ENCODE assay signal across 20 mouse cellular contexts in genomic region chr5:84318814-84319340, GRCm38 (mm10).
DNase-seq lines count a peak whose midpoint lies in the region; ATAC-seq and TF ChIP-seq lines count a peak whose summit lies in the region.
"Had no signal": no experiment of that assay in that cellular context is flagged by ENCODE, and none has a peak within 500 bp of the region (broad histone marks: within the 10 kb centered on the region; RNA-seq: fewer than 3 reads in every experiment).

No protein-coding gene starts in this region.

- no peak overlapping the region for H3K9ac ChIP-seq in midbrain, embryonic 14.5 days (replicated peaks; ENCODE audit: low read length)
- H3K9ac ChIP-seq in forebrain, embryonic 13.5 days, result no peak overlapping the region
- no peak overlapping the region for H3K9ac ChIP-seq in forebrain, embryonic 16.5 days (replicated peaks; ENCODE audit: low read depth, low read length)
- H3K9ac ChIP-seq in hindbrain, postnatal 0 days (replicated peaks; ENCODE audit: low read length), result no peak overlapping the region
- H3K9ac ChIP-seq in kidney, embryonic 15.5 days, result no peak overlapping the region
- H3K9ac ChIP-seq: embryonic facial prominence, embryonic 12.5 days; liver, postnatal 0 days; stomach, embryonic 15.5 days had no signal

- H3K4me1 ChIP-seq in midbrain, embryonic 10.5 days, result peaks cover 34% of the 10 kb centered on the region
- peaks cover 15% of the 10 kb centered on the region; the same call in 1 of the 2 replicates for H3K4me1 ChIP-seq in midbrain, embryonic 14.5 days (ENCODE audit: control insufficient read depth, insufficient read depth, low read length)
- H3K4me1 ChIP-seq in forebrain, embryonic 13.5 days, result peaks cover 32% of the 10 kb centered on the region
- peaks cover 11% of the 10 kb centered on the region for H3K4me1 ChIP-seq in forebrain, embryonic 16.5 days (replicated peaks; ENCODE audit: control insufficient read depth, insufficient read depth, low read length)
- H3K4me1 ChIP-seq in hindbrain, postnatal 0 days (ENCODE audit: insufficient read depth, low read length), result no peaks in the 10 kb centered on the region; the same call in 1 of the 2 replicates
- no peaks in the 10 kb centered on the region for H3K4me1 ChIP-seq in kidney, embryonic 15.5 days
- H3K4me1 ChIP-seq: embryonic facial prominence, embryonic 12.5 days; stomach, embryonic 15.5 days had no signal

- no peak overlapping the region for H3K4me3 ChIP-seq in midbrain, embryonic 10.5 days
- no peak overlapping the region for H3K4me3 ChIP-seq in midbrain, embryonic 14.5 days (replicated peaks; ENCODE audit: low read depth, low read length)
- H3K4me3 ChIP-seq in forebrain, embryonic 13.5 days, result no peak overlapping the region
- no peak overlapping the region for H3K4me3 ChIP-seq in forebrain, embryonic 16.5 days (replicated peaks; ENCODE audit: low read length)
- no peak overlapping the region for H3K4me3 ChIP-seq in hindbrain, postnatal 0 days (ENCODE audit: low read length)
- H3K4me3 ChIP-seq in kidney, embryonic 15.5 days (replicated peaks), result no peak overlapping the region
- no peak overlapping the region for H3K4me3 ChIP-seq in layer of hippocampus, adult 2 months
- H3K4me3 ChIP-seq: embryonic facial prominence, embryonic 12.5 days; stomach, embryonic 15.5 days had no signal

- H3K27me3 ChIP-seq in midbrain, embryonic 10.5 days (ENCODE audit: low read depth, poor library complexity, severe bottlenecking), result no peaks in the 10 kb centered on the region
- H3K27me3 ChIP-seq in midbrain, embryonic 14.5 days (ENCODE audit: control insufficient read depth, insufficient read depth, low read length), result peaks cover 4% of the 10 kb centered on the region
- no peaks in the 10 kb centered on the region for H3K27me3 ChIP-seq in forebrain, embryonic 13.5 days
- no peaks in the 10 kb centered on the region for H3K27me3 ChIP-seq in forebrain, embryonic 16.5 days (replicated peaks; ENCODE audit: control insufficient read depth, insufficient read depth, low read length)
- no peaks in the 10 kb centered on the region for H3K27me3 ChIP-seq in hindbrain, postnatal 0 days (ENCODE audit: insufficient read depth, low read length)
- H3K27me3 ChIP-seq in kidney, embryonic 15.5 days, result no peaks in the 10 kb centered on the region
- H3K27me3 ChIP-seq: embryonic facial prominence, embryonic 12.5 days; stomach, embryonic 15.5 days had no signal

- no peak for TF ChIP-seq CTCF in hindbrain, postnatal 0 days (IDR thresholded peaks at IDR 0.05; ENCODE audit: low read depth)
- no peak for TF ChIP-seq CTCF in layer of hippocampus, adult 2 months (conservative IDR thresholded peaks at IDR 0.05)

- no peaks in the 10 kb centered on the region for H3K36me3 ChIP-seq in midbrain, embryonic 10.5 days
- no peaks in the 10 kb centered on the region for H3K36me3 ChIP-seq in midbrain, embryonic 14.5 days (ENCODE audit: control insufficient read depth, insufficient read depth, low read length)
- no peaks in the 10 kb centered on the region for H3K36me3 ChIP-seq in forebrain, embryonic 13.5 days (ENCODE audit: poor library complexity, severe bottlenecking)
- no peaks in the 10 kb centered on the region for H3K36me3 ChIP-seq in forebrain, embryonic 16.5 days (ENCODE audit: control insufficient read depth, insufficient read depth)
- no peaks in the 10 kb centered on the region for H3K36me3 ChIP-seq in hindbrain, postnatal 0 days (ENCODE audit: insufficient read depth, low read length)
- no peaks in the 10 kb centered on the region for H3K36me3 ChIP-seq in kidney, embryonic 15.5 days
- H3K36me3 ChIP-seq: embryonic facial prominence, embryonic 12.5 days; stomach, embryonic 15.5 days had no signal

- no peak overlapping the region for H3K4me2 ChIP-seq in midbrain, embryonic 14.5 days (ENCODE audit: low read length)
- H3K4me2 ChIP-seq in forebrain, embryonic 13.5 days, result no peak overlapping the region
- no peak overlapping the region for H3K4me2 ChIP-seq in forebrain, embryonic 16.5 days (ENCODE audit: low read length)
- no peak overlapping the region for H3K4me2 ChIP-seq in hindbrain, postnatal 0 days (ENCODE audit: low read depth, low read length)
- H3K4me2 ChIP-seq in kidney, embryonic 15.5 days, result no peak overlapping the region
- H3K4me2 ChIP-seq: embryonic facial prominence, embryonic 12.5 days; heart, embryonic 11.5 days; stomach, embryonic 15.5 days had no signal

- no peak for ATAC-seq in midbrain, embryonic 14.5 days (ENCODE audit: low FRiP score, low TSS enrichment)
- peak; percentile 55 for ATAC-seq in forebrain, embryonic 13.5 days
- ATAC-seq in forebrain, embryonic 16.5 days, result peak; percentile 32; the same call in 1 of the 2 replicates
- ATAC-seq in hindbrain, postnatal 0 days, result peak; percentile 38; the same call in 1 of the 2 replicates
- no peak; the same call in 1 of the 2 replicates for ATAC-seq in kidney, embryonic 15.5 days (replicated peaks; ENCODE audit: low FRiP score)
- ATAC-seq: liver, postnatal 0 days had no signal

- peak; percentile 25 for DNase-seq in midbrain, embryonic 10.5 days (ENCODE audit: low spot score)
- DNase-seq in midbrain, embryonic 14.5 days, result no peak
- no peak for DNase-seq in hindbrain, postnatal 0 days (ENCODE audit: low spot score)
- no peak for DNase-seq in ovary, postnatal 10 days (ENCODE audit: low spot score)
- no peak for DNase-seq in layer of hippocampus, adult 2 months (ENCODE audit: low spot score in 2 of 2)
- DNase-seq: adrenal gland, adult 8-10 months; cerebellum, adult 9-11 months; gastrocnemius, postnatal 25 days; heart, postnatal 10 days; kidney, adult 2 months; kidney, postnatal 14 days; left cerebral cortex, postnatal 4 days; liver, postnatal 0 days; thymus, adult 2 months had no signal

- WGBS in midbrain, embryonic 10.5 days, result 35% methylated on average over 8 of the region's 8 CpGs
- WGBS in midbrain, embryonic 14.5 days, result 34% methylated on average over 8 of the region's 8 CpGs
- WGBS in forebrain, embryonic 13.5 days, result 44% methylated on average over 7 of the region's 8 CpGs
- WGBS in forebrain, embryonic 16.5 days, result 50% methylated on average over 8 of the region's 8 CpGs
- 54% methylated on average over 8 of the region's 8 CpGs for WGBS in hindbrain, postnatal 0 days
- 49% methylated on average over 8 of the region's 8 CpGs for WGBS in kidney, embryonic 15.5 days

- H3K9me3 ChIP-seq in midbrain, embryonic 10.5 days (replicated peaks), result no peaks in the 10 kb centered on the region
- H3K9me3 ChIP-seq in midbrain, embryonic 14.5 days (ENCODE audit: control insufficient read depth, low read length), result no peaks in the 10 kb centered on the region
- no peaks in the 10 kb centered on the region for H3K9me3 ChIP-seq in forebrain, embryonic 13.5 days (replicated peaks)
- H3K9me3 ChIP-seq in forebrain, embryonic 16.5 days (ENCODE audit: control insufficient read depth, low read length), result no peaks in the 10 kb centered on the region
- no peaks in the 10 kb centered on the region for H3K9me3 ChIP-seq in hindbrain, postnatal 0 days (ENCODE audit: low read length)
- H3K9me3 ChIP-seq in kidney, embryonic 15.5 days (replicated peaks), result no peaks in the 10 kb centered on the region
- H3K9me3 ChIP-seq: embryonic facial prominence, embryonic 12.5 days; stomach, embryonic 15.5 days had no signal

- H3K27ac ChIP-seq in midbrain, embryonic 10.5 days (replicated peaks), result 0 out of 2 replicates have a peak overlapping the region, but pooled peaks have one; percentile 23
- H3K27ac ChIP-seq in midbrain, embryonic 14.5 days (replicated peaks; ENCODE audit: low read depth, low read length), result no peak overlapping the region
- no peak overlapping the region for H3K27ac ChIP-seq in forebrain, embryonic 13.5 days
- no peak overlapping the region for H3K27ac ChIP-seq in forebrain, embryonic 16.5 days (ENCODE audit: low read length)
- H3K27ac ChIP-seq in hindbrain, postnatal 0 days, result no peak overlapping the region
- no peak overlapping the region for H3K27ac ChIP-seq in kidney, embryonic 15.5 days
- H3K27ac ChIP-seq in layer of hippocampus, adult 2 months, result no peak overlapping the region
- H3K27ac ChIP-seq: embryonic facial prominence, embryonic 12.5 days; stomach, embryonic 15.5 days had no signal

Comparison
In these comparisons a context has a peak if more than half of its experiments do, and no peak if none do; other contexts are left out.
1. ATAC-seq: peak in forebrain, embryonic 13.5 days (single experiment), forebrain, embryonic 16.5 days (single experiment) and hindbrain, postnatal 0 days (single experiment); none in midbrain, embryonic 14.5 days (single experiment) and kidney, embryonic 15.5 days (single experiment).